ENCODE assay signal across 36 mouse cellular contexts in the genomic region with DNA sequence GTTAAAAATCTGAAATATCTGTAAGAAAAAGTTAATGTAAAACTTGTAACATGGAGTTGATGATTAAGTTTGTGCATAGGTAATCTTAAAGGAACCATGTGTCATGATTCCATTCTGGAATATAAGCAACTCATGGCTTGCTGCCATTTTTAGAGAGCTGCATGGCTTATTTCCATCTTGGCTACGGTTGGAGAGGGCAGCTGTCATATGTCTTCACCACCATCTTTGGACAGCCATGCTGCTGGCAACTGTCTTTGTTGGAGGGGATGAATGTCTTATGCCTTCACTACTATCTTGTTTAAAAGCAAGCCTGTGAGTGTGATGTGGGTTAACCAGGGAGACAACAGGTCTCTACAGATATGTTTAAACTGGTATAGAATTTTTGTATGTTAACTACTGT. TPM values are rescaled to one million over a fixed set of nuclear protein-coding genes. Genes with fewer than 3 reads are reported as not detected.
A peak's percentile ranks its signal among the peaks of the same experiment; 100 is the strongest.
DNase-seq lines count a peak whose midpoint lies in the region; ATAC-seq lines count a peak whose summit lies in the region.
"Had no signal": no experiment of that assay in that cellular context is flagged by ENCODE, and none has a peak within 500 bp of the region (broad histone marks: within the 10 kb centered on the region; RNA-seq: fewer than 3 reads in every experiment).

No protein-coding gene starts in this region.

- no peaks in the 10 kb centered on the region for H3K4me1 ChIP-seq in heart, embryonic 10.5 days
- no peaks in the 10 kb centered on the region for H3K4me1 ChIP-seq in lung, embryonic 15.5 days
- no peaks in the 10 kb centered on the region for H3K4me1 ChIP-seq in intestine, embryonic 15.5 days (replicated peaks)
- H3K4me1 ChIP-seq: embryonic facial prominence, embryonic 10.5 days; embryonic facial prominence, embryonic 15.5 days; forebrain, embryonic 13.5 days; hindbrain, embryonic 15.5 days; liver, embryonic 12.5 days; midbrain, embryonic 10.5 days; neural tube, embryonic 12.5 days had no signal

- no peaks in the 10 kb centered on the region for H3K36me3 ChIP-seq in heart, embryonic 10.5 days
- H3K36me3 ChIP-seq in lung, embryonic 15.5 days = no peaks in the 10 kb centered on the region
- no peaks in the 10 kb centered on the region for H3K36me3 ChIP-seq in intestine, embryonic 15.5 days
- H3K36me3 ChIP-seq: embryonic facial prominence, embryonic 10.5 days; embryonic facial prominence, embryonic 15.5 days; hindbrain, embryonic 15.5 days; liver, embryonic 12.5 days; midbrain, embryonic 10.5 days; neural tube, embryonic 12.5 days had no signal

- peak; percentile 41 to 53 for DNase-seq in cerebellum, postnatal 10 days
- DNase-seq in cerebellum, adult 9-11 months = no peak
- peak; percentile 0 to 2 for DNase-seq in heart, postnatal 10 days
- no peak for DNase-seq in heart, embryonic 10.5 days (ENCODE audit: low spot score)
- DNase-seq in lung, postnatal 25 days (ENCODE audit: low spot score) = no peak
- DNase-seq in testis, postnatal 14 days (ENCODE audit: low spot score) = no peak
- DNase-seq: adrenal gland, adult 2 months; cerebellum, adult 8-10 months; kidney, adult 2 months; kidney, postnatal 36 days; liver, postnatal 0 days; right cerebral cortex, adult 18-20 months; spleen, adult 18-20 months; thymus, adult 18-20 months; thymus, postnatal 36 days had no signal

- H3K4me3 ChIP-seq in heart, embryonic 10.5 days = no peak overlapping the region
- no peak overlapping the region for H3K4me3 ChIP-seq in lung, embryonic 15.5 days
- no peak overlapping the region for H3K4me3 ChIP-seq in intestine, embryonic 15.5 days (replicated peaks)
- H3K4me3 ChIP-seq: embryonic facial prominence, embryonic 10.5 days; embryonic facial prominence, embryonic 15.5 days; forebrain, embryonic 13.5 days; hindbrain, embryonic 15.5 days; layer of hippocampus, adult 2 months; left cerebral cortex, adult 2 months; liver, embryonic 12.5 days; midbrain, embryonic 10.5 days; myocyte; neural tube, embryonic 12.5 days had no signal

- H3K27me3 ChIP-seq in heart, embryonic 10.5 days (ENCODE audit: insufficient read depth, poor library complexity, severe bottlenecking) = no peaks in the 10 kb centered on the region
- H3K27me3 ChIP-seq in lung, embryonic 15.5 days = no peaks in the 10 kb centered on the region
- no peaks in the 10 kb centered on the region for H3K27me3 ChIP-seq in intestine, embryonic 15.5 days (replicated peaks)
- H3K27me3 ChIP-seq: CH12.LX; embryonic facial prominence, embryonic 15.5 days; forebrain, embryonic 13.5 days; hindbrain, embryonic 15.5 days; liver, embryonic 12.5 days; neural tube, embryonic 12.5 days had no signal

- intact Hi-C loops in heart, postnatal 10 days (cut with DNase I) = no loop called here

- H3K9me3 ChIP-seq in heart, embryonic 10.5 days = no peaks in the 10 kb centered on the region
- no peaks in the 10 kb centered on the region for H3K9me3 ChIP-seq in lung, embryonic 15.5 days
- H3K9me3 ChIP-seq in intestine, embryonic 15.5 days = no peaks in the 10 kb centered on the region
- H3K9me3 ChIP-seq: embryonic facial prominence, embryonic 10.5 days; embryonic facial prominence, embryonic 15.5 days; forebrain, embryonic 13.5 days; hindbrain, embryonic 15.5 days; liver, embryonic 12.5 days; midbrain, embryonic 10.5 days; neural tube, embryonic 12.5 days had no signal

- ATAC-seq in lung, embryonic 15.5 days (ENCODE audit: borderline replicate concordance, extremely low read depth, low FRiP score, low TSS enrichment) = peak; percentile 31; the same call in 1 of the 2 replicates
- no peak for ATAC-seq in intestine, embryonic 15.5 days
- ATAC-seq: activated CD4-positive, CD25-positive, alpha-beta regulatory T cell, adult 4 months; forebrain, embryonic 13.5 days; liver, embryonic 12.5 days; liver, postnatal 0 days; midbrain, embryonic 16.5 days had no signal

- 72% methylated on average over 1 of the region's 1 CpGs for WGBS in heart, embryonic 10.5 days
- WGBS in lung, embryonic 15.5 days = 28% methylated on average over 1 of the region's 1 CpGs
- WGBS in intestine, embryonic 15.5 days = 55% methylated on average over 1 of the region's 1 CpGs

- H3K27ac ChIP-seq in heart, embryonic 10.5 days = no peak overlapping the region
- H3K27ac ChIP-seq in lung, embryonic 15.5 days = no peak overlapping the region
- no peak overlapping the region for H3K27ac ChIP-seq in intestine, embryonic 15.5 days
- H3K27ac ChIP-seq: embryonic facial prominence, embryonic 10.5 days; embryonic facial prominence, embryonic 15.5 days; forebrain, embryonic 13.5 days; hindbrain, embryonic 15.5 days; layer of hippocampus, adult 2 months; left cerebral cortex, adult 2 months; liver, embryonic 12.5 days; midbrain, embryonic 10.5 days; neural tube, embryonic 12.5 days had no signal

- no peak overlapping the region for H3K9ac ChIP-seq in lung, embryonic 15.5 days
- no peak overlapping the region for H3K9ac ChIP-seq in intestine, embryonic 15.5 days
- H3K9ac ChIP-seq: embryonic facial prominence, embryonic 15.5 days; forebrain, embryonic 13.5 days; hindbrain, embryonic 15.5 days; liver, embryonic 12.5 days; liver, postnatal 0 days; neural tube, embryonic 12.5 days had no signal

- H3K4me2 ChIP-seq in lung, embryonic 15.5 days = no peak overlapping the region
- H3K4me2 ChIP-seq in intestine, embryonic 15.5 days (replicated peaks) = no peak overlapping the region
- H3K4me2 ChIP-seq: embryonic facial prominence, embryonic 15.5 days; forebrain, embryonic 13.5 days; heart, embryonic 11.5 days; hindbrain, embryonic 15.5 days; liver, embryonic 12.5 days; neural tube, embryonic 12.5 days had no signal

RNA-seq across cellular contexts. Expression of gene Gm1141, which starts 16.6 kb away (rescaled TPM):
- under 1 TPM in 1 of 2 experiments, not detected in 1; 0.17 TPM for total RNA-seq in heart, postnatal 10 days (2021)
- 0.13 TPM in 1 of 2 replicates, not detected in the other for polyA plus RNA-seq in heart, embryonic 10.5 days (2016; fragmentation: Nextera tagmentation; extraction: Ambion mirVana)
- not detected in 2 replicates for polyA plus RNA-seq in lung, embryonic 15.5 days (2015; fragmentation: Nextera tagmentation; extraction: Ambion mirVana)
- polyA plus RNA-seq in intestine, embryonic 15.5 days (2015; fragmentation: Nextera tagmentation; extraction: Ambion mirVana) = 0.11 TPM in 1 of 2 replicates, not detected in the other
- total RNA-seq: gastrocnemius, adult 8-10 months; hematopoietic stem cell, adult 5-6 weeks had no signal
- polyA plus RNA-seq: intestine, embryonic 14.5 days; liver, embryonic 12.5 days; liver, postnatal 0 days; neural tube, embryonic 12.5 days had no signal

RNA-seq across cellular contexts. Expression of gene Prrg3, which starts 58.2 kb away (rescaled TPM):
- total RNA-seq in heart, postnatal 10 days (2021) = 10 to 100 TPM; 25.5 to 33.0 TPM
- 4.8 and 4.9 TPM in 2 replicates for polyA plus RNA-seq in heart, embryonic 10.5 days (2016; fragmentation: Nextera tagmentation; extraction: Ambion mirVana)
- 22.6 and 25.3 TPM in 2 replicates for polyA plus RNA-seq in lung, embryonic 15.5 days (2015; fragmentation: Nextera tagmentation; extraction: Ambion mirVana)
- polyA plus RNA-seq in intestine, embryonic 15.5 days (2015; fragmentation: Nextera tagmentation; extraction: Ambion mirVana) = 7.3 and 8.5 TPM in 2 replicates
- total RNA-seq: CH12.LX; hematopoietic stem cell, adult 5-6 weeks; megakaryocyte progenitor cell, adult 5-6 weeks had no signal
- polyA plus RNA-seq: activated CD4-positive, CD25-positive, alpha-beta regulatory T cell, adult 4 months; C2C12; myocyte had no signal

Comparison
In these comparisons a context has a peak if more than half of its experiments do, and no peak if none do; other contexts are left out.
1. DNase-seq: peak in cerebellum, postnatal 10 days (2 of 2) and heart, postnatal 10 days (2 of 2); none in cerebellum, adult 9-11 months (single experiment), heart, embryonic 10.5 days (single experiment), lung, postnatal 25 days (single experiment) and testis, postnatal 14 days (single experiment).